Mouse (Mus musculus) liver, embryonic 14.5 days (tissue): Measurements from ENCODE around the gene Pllp.

Source experiments
- CTCF ChIP-seq: IDR thresholded peaks from 2 replicates; pipeline ENCODE4 v1.5.1; 2016; ENCODE audit warnings: antibody characterized with exemption, low read depth, control low read depth
- EP300 ChIP-seq: IDR thresholded peaks from 2 replicates; pipeline ENCODE4 v1.6.1; 2016; ENCODE audit warnings: antibody characterized with exemption, low read depth

- TF ChIP-seq EP300 (no peak), CTCF (peak; percentile 48)
Measured at GRCm38 (mm10) chr8:94680414-94680813, 15.7 kb downstream of the Pllp start.
